Mouse (Mus musculus) heart, adult 2 months (tissue): ENCODE data around the gene Tank. TPM values are rescaled to one million over a fixed set of nuclear protein-coding genes. Genes with fewer than 3 reads are reported as not detected.

Experiments used
- DNase-seq, 2 experiments: peaks; one replicate each; pipeline ENCODE4 v3.0.0; 2021
- H3K27ac ChIP-seq: fragments of 200-600 bp; 2 replicates; pipeline ENCODE4 v1.8.1; 2022
- H3K27me3 ChIP-seq: fragments of 200-500 bp; 2 replicates; pipeline ENCODE4 v1.6.1; 2012; ENCODE audit warnings: mild to moderate bottlenecking, low read length, inconsistent platforms, mixed read lengths; ENCODE audit not compliant: control insufficient read depth, insufficient read depth
- H3K36me3 ChIP-seq: fragments of 200-500 bp; 2 replicates; pipeline ENCODE4 v1.6.1; 2012; ENCODE audit warnings: low read length, inconsistent platforms; ENCODE audit not compliant: control insufficient read depth, insufficient read depth
- H3K4me1 ChIP-seq: fragments of 200-500 bp; 2 replicates; pipeline ENCODE4 v1.6.1; 2011; ENCODE audit warnings: low read length; ENCODE audit not compliant: control insufficient read depth, insufficient read depth
- H3K4me3 ChIP-seq: fragments of 200-600 bp; 2 replicates; pipeline ENCODE4 v1.8.1; 2022
- H3K79me2 ChIP-seq: fragments of 200-500 bp; replicated peaks from 2 replicates; pipeline ENCODE4 v1.6.1; 2012; ENCODE audit warnings: mild to moderate bottlenecking, inconsistent platforms, low read length, moderate library complexity, mixed read lengths; ENCODE audit not compliant: control insufficient read depth, insufficient read depth
- H3K9ac ChIP-seq: fragments of 200-500 bp; 2 replicates; pipeline ENCODE4 v1.6.1; 2012; ENCODE audit warnings: low read depth, mild to moderate bottlenecking, control low read depth, inconsistent platforms, low read length, mixed read lengths
- CTCF ChIP-seq: fragments of 200-600 bp; IDR thresholded peaks from 2 replicates; pipeline ENCODE4 v1.8.1; 2022; ENCODE audit warnings: antibody characterized with exemption, mild to moderate bottlenecking, moderate library complexity
- EP300 ChIP-seq: fragments of 200-500 bp; IDR thresholded peaks from 2 replicates; pipeline ENCODE4 v1.6.1; 2011; ENCODE audit warnings: low read depth, low read length, control low read depth; ENCODE audit not compliant: insufficient read depth
- POLR2A ChIP-seq: fragments of 200-500 bp; IDR thresholded peaks from 2 replicates; pipeline ENCODE4 v1.6.1; 2011; ENCODE audit warnings: mild to moderate bottlenecking, low read depth, low read length, control low read depth; ENCODE audit not compliant: insufficient read depth
- WGBS: fragments of 180-500 bp; shearing (Covaris S2); methylation state at CpG from one replicate; pipeline ENCODE4 v1.1.7; 2018; 5-methylcytosine and 5-hydroxymethylcytosine counted together
- intact Hi-C: fragments of 180-260 bp; cut with DNase I; formaldehyde crosslinking; loops from one replicate; pipeline ENCODE4 v1.15.1; 2025
- polyA plus RNA-seq: library from polyadenylated mRNA; depleted of rRNA; stranded (reverse); fragments of >200 nt; gene quantifications from 2 replicates; pipeline ENCODE4 v1.2.3, GENCODE M21; 2012
- total RNA-seq, 2 experiments: library from RNA; stranded (reverse); gene quantifications; 2 replicates each; pipeline ENCODE4 v1.2.3; 2021

Gene Tank
- total and polyA plus RNA-seq, 3 experiments: 6.2 to 19.9 (median 18.7) TPM

GRCm38 (mm10) chr2:61576928-61577695 is 1.3 kb upstream of the Tank start:
- H3K79me2 ChIP-seq: no peaks in the 10 kb centered on the region
- no peak overlapping the region for H3K27ac ChIP-seq
- no peaks in the 10 kb centered on the region for H3K36me3 ChIP-seq
- no peaks in the 10 kb centered on the region for H3K27me3 ChIP-seq
- TF ChIP-seq POLR2A (no peak), CTCF (no peak), EP300 (no peak)
- 50% methylated on average over 17 of the region's 17 CpGs for WGBS
- no peaks in the 10 kb centered on the region for H3K4me1 ChIP-seq
- no peak for DNase-seq
- intact Hi-C loops: no loop called here
- H3K9ac ChIP-seq: no peak overlapping the region
- H3K4me3 ChIP-seq: no peak overlapping the region

GRCm38 (mm10) chr2:61577696-61578062 is 706 bp upstream of the Tank start:
- WGBS: 42% methylated on average over 7 of the region's 7 CpGs
- Histone ChIP-seq H3K9ac (no peak overlapping the region), H3K27ac (no peak overlapping the region), H3K36me3 (no peaks in the 10 kb centered on the region), H3K79me2 (no peaks in the 10 kb centered on the region), H3K4me3 (no peak overlapping the region), H3K4me1 (no peaks in the 10 kb centered on the region), H3K27me3 (no peaks in the 10 kb centered on the region)
- intact Hi-C loops: no loop called here
- TF ChIP-seq CTCF: peak; percentile 42
- TF ChIP-seq POLR2A: no peak
- peak in 1 of 2 experiments; percentile 18 for DNase-seq

- Histone ChIP-seq H3K27me3 (no peaks in the 10 kb centered on the region), H3K9ac (no peak overlapping the region), H3K27ac (no peak overlapping the region), H3K4me3 (no peak overlapping the region), H3K79me2 (no peaks in the 10 kb centered on the region), H3K4me1 (no peaks in the 10 kb centered on the region), H3K36me3 (no peaks in the 10 kb centered on the region)
- WGBS: 53% methylated on average over 3 of the region's 3 CpGs
- DNase-seq: no peak
- TF ChIP-seq EP300 (no peak), POLR2A (no peak), CTCF (no peak)
- intact Hi-C loops: no loop called here
Observed at GRCm38 (mm10) chr2:61579501-61579990, 1.2 kb downstream of the Tank start.

- Histone ChIP-seq H3K9ac (no peak overlapping the region), H3K4me3 (no peak overlapping the region), H3K27me3 (no peaks in the 10 kb centered on the region), H3K79me2 (no peaks in the 10 kb centered on the region), H3K4me1 (no peaks in the 10 kb centered on the region), H3K27ac (no peak overlapping the region), H3K36me3 (no peaks in the 10 kb centered on the region)
- 86% methylated on average over 3 of the region's 3 CpGs for WGBS
- no peak for DNase-seq
- TF ChIP-seq CTCF (no peak), EP300 (no peak), POLR2A (no peak)
- intact Hi-C loops: no loop called here
Observed at GRCm38 (mm10) chr2:61580091-61580490, 1.7 kb downstream of the Tank start.

- intact Hi-C loops: no loop called here
- no peaks in the 10 kb centered on the region for H3K36me3 ChIP-seq
- no peak for DNase-seq
- WGBS: 61% methylated on average over 10 of the region's 10 CpGs
- no peaks in the 10 kb centered on the region for H3K79me2 ChIP-seq
- no peaks in the 10 kb centered on the region for H3K4me1 ChIP-seq
- no peak overlapping the region for H3K27ac ChIP-seq
- H3K9ac ChIP-seq: no peak overlapping the region
- TF ChIP-seq POLR2A (no peak), EP300 (no peak), CTCF (no peak)
- no peak overlapping the region for H3K4me3 ChIP-seq
- H3K27me3 ChIP-seq: no peaks in the 10 kb centered on the region
Observed at GRCm38 (mm10) chr2:61580555-61581080, 2.2 kb downstream of the Tank start.

- TF ChIP-seq EP300 (no peak), POLR2A (no peak), CTCF (no peak)
- Histone ChIP-seq H3K27ac (no peak overlapping the region), H3K27me3 (no peaks in the 10 kb centered on the region), H3K9ac (no peak overlapping the region), H3K79me2 (no peaks in the 10 kb centered on the region), H3K4me1 (no peaks in the 10 kb centered on the region), H3K4me3 (no peak overlapping the region), H3K36me3 (no peaks in the 10 kb centered on the region)
- WGBS: 70% methylated on average over 5 of the region's 5 CpGs
- intact Hi-C loops: no loop called here
- peak; percentile 36 to 56 for DNase-seq
Observed at GRCm38 (mm10) chr2:61582578-61583315, 4.4 kb downstream of the Tank start.
